Comparison of ENCODE assay signal across 9 mouse cellular contexts in genomic region chr16:44671551-44672421, GRCm38 (mm10). TPM values are rescaled to one million over a fixed set of nuclear protein-coding genes. Genes with fewer than 3 reads are reported as not detected.
DNase-seq lines count a peak whose midpoint lies in the region; ATAC-seq lines count a peak whose summit lies in the region.
"Had no signal": no experiment of that assay in that cellular context is flagged by ENCODE, and none has a peak within 500 bp of the region (broad histone marks: within the 10 kb centered on the region; RNA-seq: fewer than 3 reads in every experiment).

No protein-coding gene starts in this region.

- no peak for ATAC-seq in heart, embryonic 15.5 days (replicated peaks; ENCODE audit: insufficient number of reproducible peaks, insufficient read depth, low FRiP score, low read depth)
- ATAC-seq in embryonic facial prominence, embryonic 11.5 days (replicated peaks; ENCODE audit: insufficient number of reproducible peaks, low FRiP score, low TSS enrichment, low read depth) = peak; percentile 81

- 39% methylated on average over 22 of the region's 22 CpGs for WGBS in heart, embryonic 15.5 days
- 10% methylated on average over 22 of the region's 22 CpGs for WGBS in embryonic facial prominence, embryonic 11.5 days

- no peaks in the 10 kb centered on the region for H3K36me3 ChIP-seq in heart, embryonic 15.5 days
- H3K36me3 ChIP-seq in embryonic facial prominence, embryonic 11.5 days (replicated peaks; ENCODE audit: control insufficient read depth, insufficient read depth, low read depth, low read length) = no peaks in the 10 kb centered on the region

- peak overlapping the region; percentile 53 for H3K4me2 ChIP-seq in heart, embryonic 15.5 days
- no peak overlapping the region for H3K4me2 ChIP-seq in embryonic facial prominence, embryonic 11.5 days (ENCODE audit: low read depth, low read length)

- DNase-seq in heart, adult 9 months (ENCODE audit: low spot score in 2 of 2) = no peak
- peak; percentile 60 for DNase-seq in embryonic facial prominence, embryonic 11.5 days (ENCODE audit: low spot score)
- peak; percentile 88 for DNase-seq in hindlimb bud, embryonic 11.5 days (ENCODE audit: extremely low spot score, low read depth, low spot score)
- peak; percentile 70 for DNase-seq in neural tube, embryonic 10.5 days (ENCODE audit: extremely low spot score, low spot score)
- no peak for DNase-seq in urinary bladder, adult 2 months (ENCODE audit: low spot score)
- DNase-seq in yolk sac, embryonic 10.5 days (ENCODE audit: low spot score) = no peak
- no peak for DNase-seq in left cerebral cortex, postnatal 25 days (ENCODE audit: low spot score in 2 of 2)
- DNase-seq: kidney, adult 18-20 months had no signal

- H3K4me1 ChIP-seq in heart, embryonic 15.5 days (replicated peaks) = peaks cover 12% of the 10 kb centered on the region
- H3K4me1 ChIP-seq in embryonic facial prominence, embryonic 11.5 days (ENCODE audit: control insufficient read depth, insufficient read depth, low read length) = no peaks in the 10 kb centered on the region; the same call in 1 of the 2 replicates

- H3K27me3 ChIP-seq in heart, embryonic 15.5 days = no peaks in the 10 kb centered on the region
- no peaks in the 10 kb centered on the region for H3K27me3 ChIP-seq in embryonic facial prominence, embryonic 11.5 days (ENCODE audit: control insufficient read depth, insufficient read depth, low read length)

- H3K4me3 ChIP-seq in heart, embryonic 15.5 days = peak overlapping the region; percentile 20; the same call in 1 of the 2 replicates
- no peak overlapping the region for H3K4me3 ChIP-seq in embryonic facial prominence, embryonic 11.5 days (ENCODE audit: low read depth, low read length)

- H3K9ac ChIP-seq in heart, embryonic 15.5 days = no peak overlapping the region
- H3K9ac ChIP-seq in embryonic facial prominence, embryonic 11.5 days (replicated peaks; ENCODE audit: low read length) = peak overlapping the region; percentile 37

- no peaks in the 10 kb centered on the region for H3K9me3 ChIP-seq in heart, embryonic 15.5 days (replicated peaks)
- no peaks in the 10 kb centered on the region for H3K9me3 ChIP-seq in embryonic facial prominence, embryonic 11.5 days (replicated peaks; ENCODE audit: control insufficient read depth, low read length)

- H3K27ac ChIP-seq in heart, embryonic 15.5 days = no peak overlapping the region
- H3K27ac ChIP-seq in embryonic facial prominence, embryonic 11.5 days (replicated peaks; ENCODE audit: low read depth, low read length) = peak overlapping the region; percentile 71

- intact Hi-C loops in left cerebral cortex, postnatal 25 days (cut with DNase I) = no loop called here

RNA-seq across cellular contexts. Expression of gene Nepro, which starts 52.3 kb away (rescaled TPM):
- 3.7 and 4.5 TPM in 2 replicates for polyA plus RNA-seq in heart, embryonic 15.5 days (2015; fragmentation: Nextera tagmentation; extraction: Ambion mirVana)
- polyA plus RNA-seq in embryonic facial prominence, embryonic 11.5 days (2014; fragmentation: Nextera tagmentation; extraction: Ambion mirVana) = 12.6 and 14.5 TPM in 2 replicates
- polyA plus RNA-seq in urinary bladder, adult 2 months (2012; rRNA removed) = 8.8 and 9.5 TPM in 2 replicates
- total RNA-seq in left cerebral cortex, postnatal 25 days (2021) = 1 to 10 TPM; 5.7 to 5.9 TPM

Comparison
In these comparisons a context has a peak if more than half of its experiments do, and no peak if none do; other contexts are left out.
1. DNase-seq: peak in embryonic facial prominence, embryonic 11.5 days (single experiment), hindlimb bud, embryonic 11.5 days (single experiment) and neural tube, embryonic 10.5 days (single experiment); none in heart, adult 9 months (0 of 2), urinary bladder, adult 2 months (single experiment), yolk sac, embryonic 10.5 days (single experiment) and left cerebral cortex, postnatal 25 days (0 of 2).